Comparison of ENCODE assay signal across 8 mouse cellular contexts in the genomic region with DNA sequence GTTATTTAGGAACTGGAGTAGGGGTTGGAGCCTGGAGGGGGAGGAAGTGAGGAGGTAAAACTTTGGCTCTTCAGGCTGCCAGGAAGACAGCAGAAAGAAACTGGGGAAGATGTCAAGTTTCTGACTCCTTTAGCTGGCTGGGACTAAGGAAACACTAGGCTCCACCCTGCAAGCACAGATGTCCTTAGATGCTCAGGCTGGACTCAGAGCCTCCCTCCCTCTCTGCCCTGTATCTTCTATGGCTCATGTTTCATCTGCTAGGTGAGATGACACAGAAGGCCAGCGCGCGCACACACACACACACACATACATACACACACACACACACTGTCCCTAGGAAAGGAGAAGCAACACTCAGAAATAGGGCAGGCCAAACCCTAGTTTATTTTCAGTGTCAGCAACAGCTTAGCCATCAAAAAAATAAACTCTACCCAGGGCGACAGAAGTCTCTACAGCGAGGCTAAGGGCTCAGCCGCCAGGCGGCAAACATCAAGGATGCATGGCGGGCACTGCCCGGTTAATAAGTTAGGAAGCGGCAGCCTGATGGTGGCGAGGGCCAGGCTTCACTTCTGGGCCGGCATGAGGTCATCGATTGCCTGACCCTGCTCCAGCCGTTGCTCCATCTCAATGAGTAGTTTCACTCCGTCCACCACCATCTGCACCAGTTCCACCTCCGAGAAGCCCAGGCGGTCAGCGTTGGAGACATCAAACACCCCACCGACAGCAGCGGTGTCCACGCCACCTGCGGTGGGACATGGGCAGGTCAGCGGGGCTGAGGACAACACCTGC. TPM values are rescaled to one million over a fixed set of nuclear protein-coding genes. Genes with fewer than 3 reads are reported as not detected.
A peak's percentile ranks its signal among the peaks of the same experiment; 100 is the strongest.
DNase-seq lines count a peak whose midpoint lies in the region; ATAC-seq and TF ChIP-seq lines count a peak whose summit lies in the region.

No protein-coding gene starts in this region.

- no peak for ATAC-seq in embryonic facial prominence, embryonic 13.5 days (ENCODE audit: insufficient number of reproducible peaks, insufficient read depth, low FRiP score, low TSS enrichment, low read depth)
- peak; percentile 12; the same call in 1 of the 2 replicates for ATAC-seq in liver, embryonic 15.5 days (ENCODE audit: insufficient read depth)

- no peaks in the 10 kb centered on the region for H3K9me3 ChIP-seq in embryonic facial prominence, embryonic 13.5 days
- H3K9me3 ChIP-seq in liver, embryonic 15.5 days (replicated peaks), result no peaks in the 10 kb centered on the region

- no peak for TF ChIP-seq POLR2A in lung, adult 2 months (IDR thresholded peaks at IDR 0.05; ENCODE audit: borderline replicate concordance, extremely low read depth, low read depth, low read length)

- DNase-seq in lung, adult 2 months, result peak; percentile 19
- DNase-seq in lung, adult 18-20 months, result no peak
- DNase-seq in heart, postnatal 14 days, result peak; percentile 54 to 55
- peak; percentile 52 for DNase-seq in retina, postnatal 1 day
- DNase-seq in left cerebral cortex, adult 8-10 months (ENCODE audit: low spot score in 2 of 2), result no peak
- no peak for DNase-seq in spleen, adult 12 weeks (ENCODE audit: low spot score)

- H3K4me3 ChIP-seq in lung, adult 2 months (replicated peaks; ENCODE audit: extremely low read depth, low read depth, low read length), result no peak overlapping the region
- peak overlapping the region; percentile 30; the same call in 1 of the 2 replicates for H3K4me3 ChIP-seq in embryonic facial prominence, embryonic 13.5 days
- no peak overlapping the region for H3K4me3 ChIP-seq in liver, embryonic 15.5 days (replicated peaks)

- H3K27me3 ChIP-seq in embryonic facial prominence, embryonic 13.5 days, result peaks cover 52% of the 10 kb centered on the region
- H3K27me3 ChIP-seq in liver, embryonic 15.5 days, result peaks cover 65% of the 10 kb centered on the region

- no peak for TF ChIP-seq CTCF in lung, adult 2 months (IDR thresholded peaks at IDR 0.05; ENCODE audit: insufficient read depth, low read length)

- intact Hi-C loops in heart, postnatal 14 days (cut with DNase I), result loop anchor here (1.0 to 5.0 kb wide), 3 partner anchors 27 to 288 kb away; no protein-coding TSS in a partner anchor

- peak overlapping the region; percentile 87 for H3K27ac ChIP-seq in embryonic facial prominence, embryonic 13.5 days
- H3K27ac ChIP-seq in liver, embryonic 15.5 days (replicated peaks), result peak overlapping the region; percentile 21

- H3K4me1 ChIP-seq in lung, adult 2 months (ENCODE audit: control insufficient read depth, insufficient read depth, low read length), result peaks cover 16% of the 10 kb centered on the region; the same call in 1 of the 2 replicates
- peaks cover 43% of the 10 kb centered on the region for H3K4me1 ChIP-seq in embryonic facial prominence, embryonic 13.5 days
- peaks cover 42% of the 10 kb centered on the region for H3K4me1 ChIP-seq in liver, embryonic 15.5 days (replicated peaks)

- peak overlapping the region; percentile 65 for H3K9ac ChIP-seq in embryonic facial prominence, embryonic 13.5 days
- H3K9ac ChIP-seq in liver, embryonic 15.5 days, result no peak overlapping the region

- WGBS in lung, adult 2 months, result 65% methylated on average over 23 of the region's 23 CpGs
- 74% methylated on average over 23 of the region's 23 CpGs for WGBS in embryonic facial prominence, embryonic 13.5 days
- WGBS in liver, embryonic 15.5 days (ENCODE audit: insufficient replicate concordance), result 68% methylated on average over 23 of the region's 23 CpGs

- H3K36me3 ChIP-seq in embryonic facial prominence, embryonic 13.5 days, result no peaks in the 10 kb centered on the region
- H3K36me3 ChIP-seq in liver, embryonic 15.5 days (replicated peaks), result no peaks in the 10 kb centered on the region

- H3K4me2 ChIP-seq in embryonic facial prominence, embryonic 13.5 days, result peak overlapping the region; percentile 63
- H3K4me2 ChIP-seq in liver, embryonic 15.5 days, result peak overlapping the region; percentile 56

RNA-seq across cellular contexts. Expression of a gene that starts 2.9 kb away (rescaled TPM):
- polyA plus RNA-seq in lung, adult 2 months (2012; rRNA removed), result 261 and 274 TPM in 2 replicates
- polyA plus RNA-seq in embryonic facial prominence, embryonic 13.5 days (2015; fragmentation: Nextera tagmentation; extraction: Ambion mirVana), result 118 and 135 TPM in 2 replicates
- total RNA-seq in heart, postnatal 14 days (2021), result 100 to 1,000 TPM in 1 of 2 experiments, 10 to 100 TPM in 1; 98.4 to 117 TPM
- polyA plus RNA-seq in liver, embryonic 15.5 days (2015; fragmentation: Nextera tagmentation; extraction: Ambion mirVana), result 41.9 and 45.7 TPM in 2 replicates
- 1,000 to 10,000 TPM; 1,860 to 1,987 (median 1,908) TPM for total RNA-seq in left cerebral cortex, adult 8-10 months (2022)

RNA-seq across cellular contexts. Expression of a gene that starts 8.7 kb away (rescaled TPM):
- polyA plus RNA-seq in lung, adult 2 months (2012; rRNA removed), result 21.6 and 24.3 TPM in 2 replicates
- polyA plus RNA-seq in embryonic facial prominence, embryonic 13.5 days (2015; fragmentation: Nextera tagmentation; extraction: Ambion mirVana), result 12.5 and 13.7 TPM in 2 replicates
- total RNA-seq in heart, postnatal 14 days (2021), result 1 to 10 TPM; 3.3 to 4.7 TPM
- 5.9 and 7.3 TPM in 2 replicates for polyA plus RNA-seq in liver, embryonic 15.5 days (2015; fragmentation: Nextera tagmentation; extraction: Ambion mirVana)
- 10 to 100 TPM; 18.6 to 22.6 (median 20.8) TPM for total RNA-seq in left cerebral cortex, adult 8-10 months (2022)

RNA-seq across cellular contexts. Expression of a gene that starts 43.9 kb away (rescaled TPM):
- polyA plus RNA-seq in lung, adult 2 months (2012; rRNA removed), result 21.4 and 21.9 TPM in 2 replicates
- 64.5 and 67.3 TPM in 2 replicates for polyA plus RNA-seq in embryonic facial prominence, embryonic 13.5 days (2015; fragmentation: Nextera tagmentation; extraction: Ambion mirVana)
- total RNA-seq in heart, postnatal 14 days (2021), result 10 to 100 TPM; 22.6 to 22.7 TPM
- 15.8 and 15.9 TPM in 2 replicates for polyA plus RNA-seq in liver, embryonic 15.5 days (2015; fragmentation: Nextera tagmentation; extraction: Ambion mirVana)
- 10 to 100 TPM; 59.0 to 65.9 (median 59.6) TPM for total RNA-seq in left cerebral cortex, adult 8-10 months (2022)

RNA-seq across cellular contexts. Expression of a gene that starts 43.9 kb away (rescaled TPM):
- polyA plus RNA-seq in lung, adult 2 months (2012; rRNA removed), result 22.5 and 30.9 TPM in 2 replicates
- 57.1 and 66.0 TPM in 2 replicates for polyA plus RNA-seq in embryonic facial prominence, embryonic 13.5 days (2015; fragmentation: Nextera tagmentation; extraction: Ambion mirVana)
- 10 to 100 TPM; 36.9 to 37.0 TPM for total RNA-seq in heart, postnatal 14 days (2021)
- 18.1 and 18.2 TPM in 2 replicates for polyA plus RNA-seq in liver, embryonic 15.5 days (2015; fragmentation: Nextera tagmentation; extraction: Ambion mirVana)
- total RNA-seq in left cerebral cortex, adult 8-10 months (2022), result 10 to 100 TPM; 38.6 to 41.1 (median 39.6) TPM

Comparison
In these comparisons a context has a peak if more than half of its experiments do, and no peak if none do; other contexts are left out.
1. DNase-seq: peak in lung, adult 2 months (single experiment), heart, postnatal 14 days (2 of 2) and retina, postnatal 1 day (single experiment); none in lung, adult 18-20 months (0 of 2), left cerebral cortex, adult 8-10 months (0 of 2) and spleen, adult 12 weeks (single experiment).